Mouse (Mus musculus) testis, adult 2 months (tissue): ENCODE data around the gene Pcsk2. TPM values are rescaled to one million over a fixed set of nuclear protein-coding genes. Genes with fewer than 3 reads are reported as not detected.

Experiments used
- H3K27ac ChIP-seq: fragments of 200-500 bp; 2 replicates; pipeline ENCODE4 v1.5.1; 2012; ENCODE audit warnings: low read depth, low read length; ENCODE audit not compliant: control insufficient read depth, insufficient read depth
- H3K27me3 ChIP-seq: fragments of 200-500 bp; 2 replicates; pipeline ENCODE4 v1.6.1; 2012; ENCODE audit warnings: mild to moderate bottlenecking, low read length, moderate library complexity; ENCODE audit not compliant: control insufficient read depth, insufficient read depth
- H3K36me3 ChIP-seq: fragments of 200-500 bp; 2 replicates; pipeline ENCODE4 v1.6.1; 2012; ENCODE audit warnings: mild to moderate bottlenecking, low read length; ENCODE audit not compliant: control insufficient read depth, insufficient read depth
- H3K4me1 ChIP-seq: fragments of 200-500 bp; 2 replicates; pipeline ENCODE4 v1.6.1; 2012; ENCODE audit warnings: low read length; ENCODE audit not compliant: control insufficient read depth, insufficient read depth
- H3K4me3 ChIP-seq: fragments of 200-500 bp; 2 replicates; pipeline ENCODE4 v1.5.1; 2012; ENCODE audit warnings: low read depth, mild to moderate bottlenecking, low read length, moderate library complexity, mixed read lengths; ENCODE audit not compliant: control insufficient read depth
- CTCF ChIP-seq: fragments of 200-500 bp; IDR thresholded peaks from 2 replicates; pipeline ENCODE4 v1.5.1; 2012; ENCODE audit warnings: low read depth, mild to moderate bottlenecking, inconsistent platforms, low read length, moderate library complexity; ENCODE audit not compliant: control insufficient read depth, insufficient read depth, insufficient replicate concordance
- POLR2A ChIP-seq: fragments of 200-500 bp; IDR thresholded peaks from 2 replicates; pipeline ENCODE4 v1.6.1; 2012; ENCODE audit warnings: low read depth, mild to moderate bottlenecking, inconsistent platforms, low read length, moderate library complexity; ENCODE audit not compliant: control insufficient read depth
- polyA plus RNA-seq: library from polyadenylated mRNA; depleted of rRNA; stranded (reverse); fragments of >200 nt; gene quantifications from 2 replicates; pipeline ENCODE4 v1.2.3, GENCODE M21; 2012

Gene Pcsk2
- polyA plus RNA-seq, 1 experiment: 1.4 TPM

DNA sequence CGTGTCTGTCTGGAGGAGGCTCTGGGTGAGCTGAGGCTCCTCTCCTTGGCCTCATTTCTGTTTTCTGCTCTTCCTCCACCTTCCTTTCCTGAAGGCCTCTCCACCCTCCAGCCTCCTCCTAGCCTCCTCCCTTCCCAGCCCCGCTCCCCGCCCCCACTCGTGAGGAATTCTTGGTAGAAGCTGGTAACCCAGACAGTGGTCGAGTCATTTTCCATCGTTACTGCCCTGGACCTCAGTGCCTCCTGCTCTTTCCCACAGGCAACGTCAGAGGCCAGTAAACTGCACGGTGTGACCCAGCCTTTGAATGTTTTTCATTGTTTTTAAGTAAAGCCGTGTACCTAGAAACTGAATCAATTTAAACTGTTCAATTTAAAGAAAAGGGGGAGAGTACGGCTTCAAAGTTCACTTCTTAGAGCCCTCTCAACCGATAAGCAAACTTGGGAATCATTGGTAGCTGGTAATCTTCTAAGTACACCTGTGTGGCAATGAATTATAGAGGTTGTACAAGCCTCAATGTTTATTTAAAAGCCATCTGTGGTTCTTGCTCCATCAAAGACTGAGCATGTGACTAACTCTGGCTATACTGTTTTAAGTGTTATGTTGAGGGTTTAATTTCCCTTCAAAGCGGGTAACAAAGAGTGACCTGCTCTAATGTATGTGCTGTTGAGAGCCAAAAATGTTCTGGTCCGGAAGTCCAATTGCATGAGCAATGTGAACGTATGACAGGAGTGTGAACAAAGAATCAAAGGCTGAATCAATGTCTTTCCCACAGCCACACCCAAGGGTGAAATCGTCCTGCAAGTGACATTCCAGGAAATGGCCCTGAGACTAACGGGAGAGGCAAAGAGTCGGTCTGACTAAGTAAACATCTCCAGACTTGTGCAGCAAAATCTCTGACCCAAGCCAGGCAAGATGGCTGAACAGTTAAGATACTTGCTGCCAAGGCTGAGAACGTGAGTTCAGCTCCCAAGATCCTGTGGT, 306.6 kb downstream of the Pcsk2 start:
- Histone ChIP-seq H3K4me3 (no peak overlapping the region), H3K36me3 (no peaks in the 10 kb centered on the region), H3K27ac (no peak overlapping the region), H3K4me1 (0 out of 2 replicates have a peak, but pooled peaks cover 2% of the 10 kb centered on the region), H3K27me3 (no peaks in the 10 kb centered on the region)
- TF ChIP-seq POLR2A (no peak), CTCF (no peak)

DNA sequence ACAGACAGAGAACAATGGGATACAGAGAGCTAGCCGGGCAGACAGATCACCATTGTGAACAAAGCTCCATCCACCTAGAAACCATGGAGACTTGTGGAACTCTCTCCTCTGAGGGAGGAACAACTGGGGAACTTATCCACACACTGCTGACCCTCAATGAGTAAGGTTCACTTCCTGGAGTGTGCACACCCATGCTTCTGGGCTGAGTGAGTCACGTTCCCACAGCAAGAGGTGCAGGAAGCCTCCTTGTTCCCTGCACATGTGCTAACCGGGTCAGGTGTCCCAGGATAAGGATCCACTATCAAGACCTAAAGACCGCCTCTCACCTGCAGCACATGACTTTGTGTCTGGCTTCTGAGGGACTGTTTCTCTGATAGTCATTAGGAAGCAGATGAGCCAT, 307.5 kb downstream of the Pcsk2 start:
- no peaks in the 10 kb centered on the region for H3K27me3 ChIP-seq
- TF ChIP-seq CTCF (no peak), POLR2A (no peak)
- 0 out of 2 replicates have a peak, but pooled peaks cover 2% of the 10 kb centered on the region for H3K4me1 ChIP-seq
- no peak overlapping the region for H3K27ac ChIP-seq
- H3K36me3 ChIP-seq: no peaks in the 10 kb centered on the region
- no peak overlapping the region for H3K4me3 ChIP-seq

DNA sequence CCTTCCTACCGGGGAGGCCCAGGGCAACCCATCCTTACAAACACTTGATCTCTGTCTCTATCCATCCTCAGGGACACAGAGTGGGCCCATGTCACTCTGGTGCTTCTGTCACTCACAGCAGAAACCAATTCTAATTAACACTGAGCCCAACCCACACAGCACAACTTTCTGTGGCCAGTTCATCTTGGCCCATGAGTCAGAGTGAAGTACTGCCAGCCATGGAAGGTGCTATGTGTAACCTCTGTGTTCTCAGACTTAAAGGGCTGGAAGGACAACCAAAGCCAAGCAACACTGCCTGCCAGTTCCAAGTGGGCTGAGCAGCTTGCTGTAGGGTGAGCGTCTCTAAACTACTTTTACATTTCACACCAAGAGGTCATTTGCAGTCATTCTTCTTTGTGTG, 313.2 kb downstream of the Pcsk2 start:
- Histone ChIP-seq H3K36me3 (no peaks in the 10 kb centered on the region), H3K27me3 (no peaks in the 10 kb centered on the region), H3K27ac (no peak overlapping the region), H3K4me3 (no peak overlapping the region), H3K4me1 (peaks cover 3% of the 10 kb centered on the region)
- TF ChIP-seq POLR2A: no peak
- no peak for TF ChIP-seq CTCF

DNA sequence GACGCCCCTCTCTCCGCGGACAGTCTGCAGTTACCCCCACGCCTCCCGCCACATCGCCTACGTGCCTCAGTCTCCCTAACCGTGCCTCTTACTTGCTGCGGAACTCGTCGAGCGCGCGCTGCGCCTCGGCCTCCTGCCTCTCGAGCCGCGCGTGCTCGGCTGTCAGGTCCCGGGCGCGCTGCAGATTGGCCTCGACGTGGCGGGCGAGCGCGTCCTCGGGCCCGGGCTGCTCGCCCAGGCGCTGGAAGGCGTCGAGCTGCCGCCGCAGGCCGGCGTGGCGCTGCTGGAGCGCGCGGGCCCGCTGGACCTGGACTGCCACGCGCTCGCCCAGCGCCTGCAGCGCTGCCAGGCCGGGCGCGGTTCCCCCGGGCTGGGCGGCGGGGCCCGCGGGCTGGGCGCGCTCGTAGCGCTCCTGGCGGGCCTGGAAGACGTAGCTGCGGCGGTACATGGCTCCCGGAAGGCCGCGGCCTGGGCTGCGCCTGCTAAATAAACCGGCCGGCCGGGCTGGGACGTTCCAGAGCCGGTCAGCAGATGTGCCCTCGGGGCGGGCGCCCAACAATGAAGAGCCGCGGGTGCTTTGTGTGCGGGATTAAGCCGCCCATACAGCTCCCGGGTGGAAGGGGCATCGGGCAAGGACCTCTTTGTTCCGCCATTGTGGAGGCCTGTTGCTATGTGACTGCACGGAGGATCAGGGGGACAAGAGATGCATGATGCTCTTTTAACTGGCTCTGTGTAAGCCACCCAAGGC, 316.7 kb downstream of the Pcsk2 start, which contains the start of gene Bfsp1:
TSS of gene Bfsp1 (minus strand) at position 690 of the 748 bp plus-strand sequence.
- Histone ChIP-seq H3K36me3 (no peaks in the 10 kb centered on the region), H3K4me1 (peaks cover 3% of the 10 kb centered on the region), H3K27me3 (no peaks in the 10 kb centered on the region), H3K27ac (no peak within 1 kb of the TSS), H3K4me3 (peak within 1 kb of the TSS; percentile 73)
- TF ChIP-seq CTCF (no peak), POLR2A (peak; percentile 16; the same call in 1 of the 2 replicates)

DNA sequence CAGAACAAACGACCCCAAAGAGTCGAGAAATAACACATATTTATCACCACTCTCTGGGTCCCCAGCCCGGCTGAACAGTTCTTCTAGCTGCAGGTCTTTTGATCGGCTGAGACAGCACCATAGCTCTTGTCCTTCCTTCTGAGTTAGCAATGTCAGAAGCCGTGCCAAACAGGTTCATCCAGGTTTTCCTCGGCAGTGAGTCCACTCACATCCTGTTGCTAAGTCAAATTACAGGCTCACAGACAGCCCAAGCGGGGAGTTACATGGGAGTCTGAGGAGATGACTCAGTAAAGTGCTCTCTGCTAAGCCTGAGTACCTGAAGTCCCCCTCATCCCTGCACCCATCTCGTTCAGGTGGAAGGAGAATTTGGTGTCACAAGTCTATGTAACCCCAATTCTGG, 318.6 kb downstream of the Pcsk2 start:
- H3K36me3 ChIP-seq: no peaks in the 10 kb centered on the region
- TF ChIP-seq CTCF (no peak), POLR2A (no peak)
- peaks cover 3% of the 10 kb centered on the region for H3K4me1 ChIP-seq
- no peak overlapping the region for H3K27ac ChIP-seq
- no peak overlapping the region for H3K4me3 ChIP-seq
- no peaks in the 10 kb centered on the region for H3K27me3 ChIP-seq
